Mouse (Mus musculus): ENCODE measurements around the gene C2cd5. TPM values are rescaled to one million over a fixed set of nuclear protein-coding genes. Genes with fewer than 3 reads are reported as not detected.

Gene C2cd5
- total and polyA plus RNA-seq, 3 experiments, result 16.2 to 47.6 (median 30.5) TPM

DNA sequence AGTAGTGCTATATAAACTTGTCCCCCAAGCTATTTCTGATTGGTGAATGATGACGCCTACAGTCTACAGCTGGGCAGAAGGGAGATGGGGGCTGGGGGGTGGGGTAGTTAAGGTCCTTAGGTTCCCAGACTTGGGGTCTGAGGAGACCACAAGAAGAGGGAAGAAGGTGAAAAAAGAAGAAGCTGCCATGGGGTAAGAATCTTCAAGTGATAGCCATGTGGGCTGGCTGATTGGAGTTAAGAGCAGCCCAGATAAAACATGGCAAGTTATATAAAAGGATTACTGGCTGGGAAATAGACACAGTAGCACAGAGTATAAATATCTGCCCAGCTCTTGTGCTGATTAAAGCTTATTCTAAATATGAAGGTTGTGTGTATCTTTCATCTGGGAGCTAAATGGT, 14.0 kb downstream of the C2cd5 start (continued):
- TF ChIP-seq ZC3H11A (IDR thresholded peaks at IDR 0.05; ENCODE audit: low read depth, low read length), result no peak

DNA sequence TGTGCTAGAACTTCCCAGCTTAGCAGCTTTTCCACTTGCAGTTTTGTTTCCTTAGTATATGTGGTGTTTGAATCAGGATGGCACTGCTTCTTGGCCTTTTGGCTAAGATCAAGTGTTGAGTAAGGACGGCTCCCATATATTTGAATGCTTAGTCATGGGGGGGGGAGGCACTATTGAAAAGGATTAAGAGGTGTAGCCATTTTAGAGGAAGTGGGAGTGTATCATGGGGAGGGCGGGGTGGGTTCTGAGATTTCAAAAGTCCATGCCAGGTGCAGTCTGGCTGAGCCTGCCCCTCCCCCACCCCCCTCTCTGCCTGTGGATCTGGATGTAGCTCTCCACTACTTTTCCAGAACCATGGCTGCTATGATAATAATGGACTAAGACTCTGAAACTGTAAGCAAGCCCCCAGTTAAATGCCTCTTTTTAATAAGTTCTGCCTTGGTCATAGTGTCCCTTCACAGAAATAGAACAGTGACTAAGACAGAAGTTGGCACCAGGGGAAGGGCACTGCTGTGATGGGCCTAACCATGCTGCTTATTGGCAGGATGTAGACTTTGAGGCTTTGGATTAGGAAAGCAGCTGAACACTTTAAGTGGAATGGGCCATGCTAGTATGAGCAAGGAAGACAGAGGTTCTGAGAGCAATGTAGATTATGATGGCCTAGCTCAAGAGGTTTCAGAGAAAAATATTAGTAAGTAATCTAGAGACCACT, 15.5 kb downstream of the C2cd5 start:
- H3K27ac ChIP-seq (ENCODE audit: control insufficient read depth, low read depth, low read length), result no peak overlapping the region

DNA sequence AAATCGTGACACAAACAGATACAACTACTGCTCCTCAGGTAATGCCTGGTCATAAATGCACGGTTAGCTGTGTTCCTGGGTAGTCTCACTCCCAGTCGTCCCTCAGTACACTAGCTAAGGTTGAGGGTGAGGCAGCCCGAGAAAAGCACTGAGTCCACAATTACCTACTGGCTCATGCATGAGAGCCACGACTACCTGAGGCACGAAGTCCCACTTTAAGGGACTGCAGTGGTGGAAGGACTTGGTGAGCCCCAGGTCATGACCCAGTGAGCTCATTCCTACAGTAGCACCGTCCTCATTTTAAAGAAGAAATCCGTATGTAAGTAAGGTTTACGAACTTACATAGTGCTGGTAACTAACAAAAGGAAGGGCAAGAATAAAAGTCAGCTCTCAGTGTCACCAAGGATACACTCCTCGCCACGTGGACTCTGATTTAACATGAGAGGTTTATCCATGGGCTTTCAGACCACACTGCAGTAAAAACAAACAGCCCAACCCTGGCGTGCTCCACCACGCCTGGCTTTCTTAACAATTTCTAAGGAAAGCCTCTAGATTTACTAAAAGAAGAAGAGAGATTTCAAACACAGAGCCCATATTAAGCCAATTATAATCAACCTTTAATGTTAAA, 18.3 kb downstream of the C2cd5 start:
- DNase-seq (ENCODE audit: low read depth, low spot score), result no peak
- Histone ChIP-seq H3K36me3 (ENCODE audit: control insufficient read depth in 1 of 2, insufficient read depth in 2 of 2, low read length in 2 of 2) (peaks cover 11 to 21% of the 10 kb centered on the region in 2 experiments), H3K9ac (ENCODE audit: control insufficient read depth, low read depth, low read length, poor library complexity, severe bottlenecking) (no peak overlapping the region), H3K9me3 (replicated peaks; ENCODE audit: insufficient read depth, low read length) (no peaks in the 10 kb centered on the region), H3K4me1 (ENCODE audit: control insufficient read depth in 1 of 2, insufficient read depth in 2 of 2, low read length in 2 of 2) (peaks cover 4 to 8% of the 10 kb centered on the region in 2 experiments; a peak in 2 of 4 replicates), H3K27me3 (ENCODE audit: control insufficient read depth in 1 of 2, insufficient read depth in 2 of 2, low read length in 2 of 2) (no peaks in the 10 kb centered on the region), H3K79me2 (ENCODE audit: control insufficient read depth, insufficient read depth, low read length, poor library complexity) (no peaks in the 10 kb centered on the region), H3K4me3 (ENCODE audit: control insufficient read depth in 1 of 2, insufficient read depth in 1 of 2, low read depth in 2 of 2, low read length in 2 of 2) (no peak overlapping the region), H3K27ac (ENCODE audit: control insufficient read depth, low read depth, low read length) (no peak overlapping the region)
- no peak for TF ChIP-seq EP300 (IDR thresholded peaks at IDR 0.05; ENCODE audit: low read depth in 1 of 2, low read length in 2 of 2)
- no peak for TF ChIP-seq TCF12 (IDR thresholded peaks at IDR 0.05; ENCODE audit: low read depth, low read length)
- no peak for TF ChIP-seq POLR2AphosphoS5 (IDR thresholded peaks at IDR 0.05; ENCODE audit: borderline replicate concordance, low read depth, low read length)
- TF ChIP-seq USF1 (IDR thresholded peaks at IDR 0.05; ENCODE audit: low read depth, low read length), result no peak
- no peak for TF ChIP-seq ZKSCAN1 (IDR thresholded peaks at IDR 0.05; ENCODE audit: low read depth, low read length)
- no peak for TF ChIP-seq ZC3H11A (IDR thresholded peaks at IDR 0.05; ENCODE audit: low read depth, low read length)
- TF ChIP-seq RCOR1 (IDR thresholded peaks at IDR 0.05; ENCODE audit: low read depth, low read length), result no peak
- no peak for TF ChIP-seq MXI1 (IDR thresholded peaks at IDR 0.05; ENCODE audit: low read depth, low read length)
- TF ChIP-seq MYC (IDR thresholded peaks at IDR 0.05; ENCODE audit: low read depth, low read length), result no peak
- TF ChIP-seq MYB (IDR thresholded peaks at IDR 0.05; ENCODE audit: low read depth, low read length), result no peak
- no peak for TF ChIP-seq ZMIZ1 (IDR thresholded peaks at IDR 0.05; ENCODE audit: low read depth, low read length)
- TF ChIP-seq SMC3 (IDR thresholded peaks at IDR 0.05; ENCODE audit: low read depth, low read length), result no peak
- no peak for TF ChIP-seq TAL1 (IDR thresholded peaks at IDR 0.05; ENCODE audit: low read length)
- TF ChIP-seq SIN3A (IDR thresholded peaks at IDR 0.05; ENCODE audit: low read length), result no peak

More for the DNA sequence above, 15.5 kb downstream of the C2cd5 start:
- Histone ChIP-seq H3K4me1 (ENCODE audit: control insufficient read depth in 1 of 2, insufficient read depth in 2 of 2, low read length in 2 of 2) (peaks cover 4 to 8% of the 10 kb centered on the region in 2 experiments; a peak in 2 of 4 replicates), H3K79me2 (ENCODE audit: control insufficient read depth, insufficient read depth, low read length, poor library complexity) (no peaks in the 10 kb centered on the region), H3K36me3 (ENCODE audit: control insufficient read depth in 1 of 2, insufficient read depth in 2 of 2, low read length in 2 of 2) (peaks cover 13 to 24% of the 10 kb centered on the region in 2 experiments), H3K27me3 (ENCODE audit: control insufficient read depth in 1 of 2, insufficient read depth in 2 of 2, low read length in 2 of 2) (no peaks in the 10 kb centered on the region), H3K9ac (ENCODE audit: control insufficient read depth, low read depth, low read length, poor library complexity, severe bottlenecking) (no peak overlapping the region), H3K4me3 (ENCODE audit: control insufficient read depth in 1 of 2, insufficient read depth in 1 of 2, low read depth in 2 of 2, low read length in 2 of 2) (no peak overlapping the region), H3K9me3 (replicated peaks; ENCODE audit: insufficient read depth, low read length) (no peaks in the 10 kb centered on the region)
- TF ChIP-seq ZMIZ1 (IDR thresholded peaks at IDR 0.05; ENCODE audit: low read depth, low read length) (no peak), RCOR1 (IDR thresholded peaks at IDR 0.05; ENCODE audit: low read depth, low read length) (no peak), ZC3H11A (IDR thresholded peaks at IDR 0.05; ENCODE audit: low read depth, low read length) (no peak), POLR2AphosphoS2 (IDR thresholded peaks at IDR 0.05; ENCODE audit: low read length) (no peak), NRF1 (IDR thresholded peaks at IDR 0.05; ENCODE audit: insufficient read depth, low read depth, low read length, poor library complexity, severe bottlenecking) (no peak), RAD21 (IDR thresholded peaks at IDR 0.05; ENCODE audit: low read depth, low read length) (no peak), POLR2A (IDR thresholded peaks at IDR 0.05; ENCODE audit: control insufficient read depth in 1 of 2, insufficient read depth in 1 of 2, low read depth in 1 of 2, low read length in 2 of 2, poor library complexity in 1 of 2) (no peak), NELFE (IDR thresholded peaks at IDR 0.05; ENCODE audit: low read depth, low read length) (no peak)
- DNase-seq (ENCODE audit: low read depth, low spot score), result no peak
